Mouse (Mus musculus): ENCODE measurements around the gene Snx33. TPM values are rescaled to one million over a fixed set of nuclear protein-coding genes. Genes with fewer than 3 reads are reported as not detected.
A peak's percentile ranks its signal among the peaks of the same experiment; 100 is the strongest.

Snx33 gene
- total RNA-seq, 2 experiments from 2014 or later = 4.6 to 5.2 TPM

DNA sequence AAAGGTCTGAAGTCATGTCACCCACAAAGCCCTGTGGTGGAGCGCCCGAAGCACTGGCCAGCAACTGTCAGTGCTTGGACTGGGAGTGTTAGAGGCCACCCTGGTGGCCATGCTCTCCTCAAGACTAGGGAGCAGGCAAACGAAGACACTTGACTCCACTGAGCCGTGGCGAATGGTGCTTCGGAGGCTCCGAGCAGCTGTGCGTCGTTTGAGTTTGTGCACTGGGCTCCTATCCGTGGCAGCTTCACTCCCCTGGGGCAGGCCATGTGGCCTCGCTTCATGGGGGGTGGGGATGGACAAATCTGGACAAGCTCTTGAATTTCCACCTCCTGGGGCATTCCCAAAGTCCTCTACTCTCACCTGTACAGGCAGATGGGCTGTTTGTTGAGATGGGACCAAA lies 28.8 kb downstream of the Snx33 start:
- no peak for DNase-seq (ENCODE audit: low spot score in 2 of 2)
- intact Hi-C loops (cut with DNase I) = loop anchor here (10.0 kb wide), 1 partner anchor 325 kb away; no protein-coding TSS in a partner anchor

GRCm38 (mm10) chr9:56896779-56897178 lies 31.4 kb downstream of the Snx33 start:
- intact Hi-C loops (cut with DNase I) = loop anchor here (10.0 kb wide), 1 partner anchor 328 kb away; no protein-coding TSS in a partner anchor
- DNase-seq (ENCODE audit: low spot score in 2 of 2) = no peak

GRCm38 (mm10) chr9:56894006-56894405 lies 34.2 kb downstream of the Snx33 start:
- intact Hi-C loops (cut with DNase I) = loop anchor here (5.0 to 10.0 kb wide), 2 partner anchors 238 to 331 kb away; partner anchors contain the start of gene Man2c1
- DNase-seq (ENCODE audit: low spot score in 2 of 2) = peak in 1 of 2 experiments; percentile 51

GRCm38 (mm10) chr9:56893313-56893712 lies 34.9 kb downstream of the Snx33 start:
- DNase-seq (ENCODE audit: low spot score in 2 of 2) = no peak
- intact Hi-C loops (cut with DNase I) = loop anchor here (5.0 to 10.0 kb wide), 2 partner anchors 239 to 331 kb away; partner anchors contain the start of gene Man2c1

GRCm38 (mm10) chr9:56892111-56892510 lies 36.1 kb downstream of the Snx33 start:
- DNase-seq (ENCODE audit: low spot score in 2 of 2) = no peak
- intact Hi-C loops (cut with DNase I) = loop anchor here (5.0 to 10.0 kb wide), 2 partner anchors 240 to 333 kb away; partner anchors contain the start of gene Man2c1

DNA sequence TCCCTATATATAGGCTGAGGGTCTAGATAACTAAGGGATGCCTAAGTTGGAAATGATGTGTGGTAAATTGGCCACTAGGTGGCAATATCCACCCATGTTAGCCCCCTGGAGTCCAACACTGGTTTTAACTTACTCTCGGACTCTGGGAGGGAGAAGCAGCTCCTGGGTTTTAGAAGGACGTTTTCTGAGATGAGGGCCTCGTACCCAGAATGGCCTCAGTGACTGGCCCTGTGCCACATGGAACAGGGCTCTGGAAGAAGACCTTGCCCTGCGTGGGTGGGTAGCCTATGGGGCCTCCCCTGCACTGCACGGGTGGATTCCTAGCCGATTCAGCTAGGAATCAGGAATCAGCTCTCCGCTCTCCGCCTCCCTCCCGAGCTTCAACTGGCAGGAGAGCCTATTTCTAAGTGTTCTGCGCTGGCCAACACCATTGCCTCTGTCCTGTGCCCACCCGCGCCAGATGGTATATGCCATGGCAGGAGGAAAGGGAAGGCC lies 36.6 kb downstream of the Snx33 start:
- DNase-seq (ENCODE audit: low spot score in 2 of 2) = peak; percentile 86 to 87
- intact Hi-C loops (cut with DNase I) = loop anchor here (5.0 to 10.0 kb wide), 2 partner anchors 241 to 333 kb away; partner anchors contain the start of gene Man2c1

DNA sequence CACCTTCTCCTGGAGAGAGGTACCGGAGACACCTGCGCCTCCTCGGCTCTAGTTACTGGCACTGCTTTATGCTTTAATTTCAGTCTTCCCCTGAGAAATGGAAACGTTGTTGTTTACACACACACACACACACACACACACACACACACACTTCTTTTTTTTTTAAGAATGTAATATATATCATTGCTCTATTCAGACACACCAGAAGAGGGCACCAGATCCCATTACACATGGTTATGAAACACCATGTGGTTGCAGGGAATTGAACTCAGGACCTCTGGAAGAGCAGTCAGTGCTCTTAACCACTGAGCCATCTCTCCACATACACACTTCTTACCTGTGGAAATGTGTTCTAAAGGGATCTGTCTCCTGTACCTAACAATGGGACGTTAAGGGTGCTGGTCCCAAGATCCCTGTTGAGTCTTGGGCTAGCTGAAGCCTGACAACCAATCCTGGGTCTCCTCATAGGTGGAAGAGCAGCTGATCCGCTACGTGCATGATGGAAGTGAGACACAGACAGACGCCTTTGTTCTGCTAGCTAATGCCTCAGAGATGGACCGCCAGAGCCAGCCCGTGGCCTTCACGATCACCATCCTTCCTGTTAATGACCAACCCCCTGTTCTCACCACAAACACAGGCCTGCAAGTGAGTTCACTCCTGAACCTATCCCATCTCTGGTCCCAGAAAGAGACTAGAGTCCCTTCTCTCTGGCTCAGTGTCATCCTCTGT lies 37.5 kb downstream of the Snx33 start:
- intact Hi-C loops (cut with DNase I) = loop anchor here (5.0 to 10.0 kb wide), 2 partner anchors 242 to 334 kb away; partner anchors contain the start of gene Man2c1
- no peak for DNase-seq (ENCODE audit: low spot score in 2 of 2)

- peak; percentile 89 to 94 for DNase-seq (ENCODE audit: low spot score in 2 of 2)
- intact Hi-C loops (cut with DNase I) = loop anchor here (5.0 to 10.0 kb wide), 3 partner anchors 43 to 335 kb away; partner anchors contain the start of gene Man2c1
These were observed 38.4 kb downstream of the Snx33 start for GRCm38 (mm10) chr9:56889817-56890216.

- DNase-seq (ENCODE audit: low spot score in 2 of 2) = no peak
- intact Hi-C loops (cut with DNase I) = loop anchor here (5.0 kb wide), 1 partner anchor 40 kb away; no protein-coding TSS in a partner anchor
These were observed 40.6 kb downstream of the Snx33 start for GRCm38 (mm10) chr9:56887581-56887980.

DNA sequence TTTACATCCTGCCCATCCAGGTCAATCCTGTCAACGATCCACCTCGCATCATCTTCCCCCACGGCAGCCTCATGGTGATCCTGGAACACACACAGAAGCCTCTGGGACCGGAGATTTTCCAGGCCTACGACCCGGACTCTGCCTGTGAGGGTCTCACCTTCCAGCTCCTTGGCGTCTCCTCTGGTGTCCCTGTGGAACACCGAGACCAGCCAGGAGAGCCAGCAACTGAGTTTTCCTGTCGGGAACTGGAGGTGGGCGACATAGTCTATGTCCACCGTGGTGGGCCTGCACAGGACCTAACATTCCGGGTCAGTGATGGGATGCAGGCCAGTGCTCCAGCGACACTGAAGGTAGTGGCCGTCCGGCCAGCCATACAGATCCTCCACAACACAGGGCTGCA lies 41.6 kb downstream of the Snx33 start:
- intact Hi-C loops (cut with DNase I) = loop anchor here (5.0 kb wide), 1 partner anchor 39 kb away; no protein-coding TSS in a partner anchor

DNA sequence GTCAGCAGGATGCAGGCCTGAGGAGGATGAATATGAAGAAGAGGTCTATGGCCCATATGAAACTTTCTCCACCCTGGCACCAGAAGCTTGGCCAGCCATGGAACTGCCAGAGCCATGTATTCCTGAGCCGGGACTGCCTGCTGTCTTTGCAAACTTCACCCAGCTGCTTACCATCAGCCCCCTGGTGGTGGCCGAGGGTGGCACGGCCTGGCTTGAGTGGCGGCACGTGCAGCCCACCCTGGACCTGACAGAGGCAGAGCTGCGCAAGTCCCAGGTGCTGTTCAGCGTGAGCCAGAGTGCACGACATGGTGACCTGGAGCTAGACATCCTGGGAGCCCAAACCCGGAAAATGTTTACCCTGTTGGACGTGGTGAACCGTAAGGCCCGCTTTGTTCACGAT lies 42.1 kb downstream of the Snx33 start:
- DNase-seq (ENCODE audit: low spot score in 2 of 2) = no peak

More for the DNA sequence above, 41.6 kb downstream of the Snx33 start:
- DNase-seq (ENCODE audit: low spot score in 2 of 2) = no peak

GRCm38 (mm10) chr9:56884328-56884727 lies 43.8 kb downstream of the Snx33 start:
- DNase-seq (ENCODE audit: low spot score in 2 of 2) = no peak
- intact Hi-C loops (cut with DNase I) = no loop called here

More for the DNA sequence above, 42.1 kb downstream of the Snx33 start:
- intact Hi-C loops (cut with DNase I) = loop anchor here (5.0 kb wide), 1 partner anchor 39 kb away; no protein-coding TSS in a partner anchor

GRCm38 (mm10) chr9:56883470-56883869 lies 44.7 kb downstream of the Snx33 start:
- intact Hi-C loops (cut with DNase I) = no loop called here
- no peak for DNase-seq (ENCODE audit: low spot score in 2 of 2)

DNA sequence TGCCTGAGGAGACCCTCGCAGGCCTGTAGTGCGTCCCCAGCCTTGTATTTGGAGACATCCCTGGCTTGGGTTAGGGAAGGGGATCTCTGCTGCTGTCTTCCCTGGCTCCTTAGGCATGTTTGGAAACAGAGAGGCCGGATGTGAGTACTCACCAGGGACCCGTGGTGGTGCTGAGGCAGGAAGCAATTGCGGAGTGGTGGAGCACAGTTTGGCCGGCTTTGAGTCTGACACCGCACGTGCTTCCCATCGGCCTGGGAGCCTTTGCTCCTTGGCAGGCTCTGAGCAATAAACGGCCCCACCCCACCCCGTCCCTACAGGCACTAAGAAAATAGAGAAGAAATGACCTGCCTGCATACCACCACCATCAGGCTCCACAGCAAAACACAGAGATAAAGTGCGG lies 45.4 kb downstream of the Snx33 start:
- intact Hi-C loops (cut with DNase I) = no loop called here
- DNase-seq (ENCODE audit: low spot score in 2 of 2) = no peak

GRCm38 (mm10) chr9:56882283-56882682 lies 45.9 kb downstream of the Snx33 start:
- intact Hi-C loops (cut with DNase I) = no loop called here
- no peak for DNase-seq (ENCODE audit: low spot score in 2 of 2)

GRCm38 (mm10) chr9:56881539-56882082 lies 46.6 kb downstream of the Snx33 start:
- no peak for DNase-seq (ENCODE audit: low spot score in 2 of 2)
- intact Hi-C loops (cut with DNase I) = no loop called here

GRCm38 (mm10) chr9:56880790-56881189 lies 47.4 kb downstream of the Snx33 start:
- intact Hi-C loops (cut with DNase I) = no loop called here
- no peak for DNase-seq (ENCODE audit: low spot score in 2 of 2)

DNA sequence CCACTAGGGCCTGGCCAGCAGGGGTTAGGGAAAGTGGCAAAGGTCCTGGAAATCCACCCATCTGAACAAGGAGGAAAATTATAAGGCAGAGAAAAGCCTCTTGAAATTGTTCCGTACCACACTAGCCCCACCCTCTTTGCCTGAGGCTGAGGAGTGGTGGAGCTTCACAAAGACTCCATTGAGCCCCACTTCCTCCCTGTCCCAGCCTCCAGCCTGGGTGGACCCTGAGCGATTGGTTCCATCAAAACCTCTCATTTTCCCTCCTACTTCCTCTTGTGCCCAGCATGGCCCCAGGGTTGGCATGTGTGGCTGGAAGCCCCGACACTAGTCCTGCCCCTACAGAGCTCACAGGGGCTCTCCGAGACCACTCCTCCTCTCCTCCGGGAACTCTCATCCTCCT lies 50.9 kb downstream of the Snx33 start:
- no peak for DNase-seq (ENCODE audit: low spot score in 2 of 2)
- intact Hi-C loops (cut with DNase I) = no loop called here

DNA sequence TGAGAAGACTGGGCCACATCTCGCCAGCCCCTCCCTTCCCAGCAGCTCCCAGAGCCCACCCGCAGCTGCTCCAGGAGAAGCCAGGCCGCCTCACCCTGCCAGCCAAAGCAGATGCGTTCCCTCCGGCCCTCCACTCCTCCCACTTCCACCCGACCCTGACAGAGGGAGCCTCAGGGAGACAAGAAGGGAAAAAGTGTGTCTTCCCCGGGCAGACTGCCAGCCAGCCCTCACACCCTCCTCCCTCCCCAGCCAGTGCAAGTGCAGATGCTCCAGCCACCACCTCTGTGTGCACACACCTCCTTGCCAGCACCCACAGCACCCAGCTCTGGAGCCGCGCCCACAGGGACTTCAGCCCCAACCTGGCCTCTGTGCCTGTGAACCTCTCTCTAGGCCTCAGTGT lies 51.4 kb downstream of the Snx33 start:
- DNase-seq (ENCODE audit: low spot score in 2 of 2) = peak; percentile 43 to 51

GRCm38 (mm10) chr9:56873097-56873496 lies 55.1 kb downstream of the Snx33 start:
- intact Hi-C loops (cut with DNase I) = no loop called here
- no peak for DNase-seq (ENCODE audit: low spot score in 2 of 2)

More for the DNA sequence above, 51.4 kb downstream of the Snx33 start:
- intact Hi-C loops (cut with DNase I) = no loop called here
